Mouse (Mus musculus) olfactory bulb, adult 2 months (tissue): Measurements from ENCODE around the gene Polr2a.

Experiments
- CTCF ChIP-seq: fragments of 200-500 bp; IDR thresholded peaks from 2 replicates; pipeline ENCODE4 v1.5.1; 2012; ENCODE audit warnings: low read depth, mild to moderate bottlenecking, low read length, moderate library complexity; ENCODE audit not compliant: insufficient read depth
- POLR2A ChIP-seq: fragments of 200-500 bp; IDR thresholded peaks from 2 replicates; pipeline ENCODE4 v1.6.1; 2012; ENCODE audit warnings: mild to moderate bottlenecking, low read depth, low read length, moderate library complexity; ENCODE audit not compliant: insufficient read depth

DNA sequence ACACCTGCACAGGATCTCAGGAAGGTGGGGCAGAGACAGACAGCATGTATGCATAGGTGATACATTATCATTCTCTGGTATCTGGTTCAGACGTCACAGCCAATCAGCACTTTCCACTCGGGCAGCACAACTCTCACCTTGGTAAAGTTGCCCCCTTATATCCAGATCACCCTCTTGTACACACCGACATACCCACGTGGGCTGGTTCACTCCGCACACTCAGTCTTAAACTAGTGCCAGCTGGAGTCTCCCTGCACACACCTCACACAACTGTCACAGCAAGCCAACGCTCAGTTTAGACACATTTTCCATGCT, 63.4 kb downstream of the Polr2a start:
- no peak for TF ChIP-seq POLR2A
- TF ChIP-seq CTCF, result no peak
